ENCODE assay signal across 21 mouse cellular contexts in genomic region chr6:42326509-42326908, GRCm38 (mm10). TPM values are rescaled to one million over a fixed set of nuclear protein-coding genes. Genes with fewer than 3 reads are reported as not detected.
"Had no signal": no experiment of that assay in that cellular context is flagged by ENCODE, and none has a peak within 500 bp of the region (broad histone marks: within the 10 kb centered on the region; RNA-seq: fewer than 3 reads in every experiment).

No protein-coding gene starts in this region.

- H3K9ac ChIP-seq: lung, embryonic 14.5 days; midbrain, embryonic 12.5 days; neural tube, embryonic 13.5 days; neural tube, embryonic 15.5 days had no signal

- DNase-seq: lung, adult 18-20 months; lung, embryonic 14.5 days; lung, postnatal 10 days; lung, postnatal 4 days; midbrain, embryonic 14.5 days; retina, postnatal 1 day; right cerebral cortex, adult 18-20 months; right cerebral cortex, postnatal 25 days; right cerebral cortex, postnatal 4 days; spleen, adult 18-20 months; thymus, adult 18-20 months; thymus, postnatal 14 days; thymus, postnatal 36 days had no signal

- H3K27ac ChIP-seq: midbrain, embryonic 10.5 days; midbrain, embryonic 12.5 days; neural tube, embryonic 13.5 days; neural tube, embryonic 15.5 days had no signal

- H3K4me3 ChIP-seq: megakaryocyte, embryonic 14.5 days; midbrain, embryonic 12.5 days; myocyte; neural tube, embryonic 13.5 days; neural tube, embryonic 15.5 days had no signal

- ATAC-seq: midbrain, embryonic 16.5 days had no signal

- H3K36me3 ChIP-seq: midbrain, embryonic 12.5 days; neural tube, embryonic 13.5 days; neural tube, embryonic 15.5 days had no signal

- H3K9me3 ChIP-seq: megakaryocyte, embryonic 14.5 days; midbrain, embryonic 10.5 days; midbrain, embryonic 12.5 days; neural tube, embryonic 13.5 days; neural tube, embryonic 15.5 days had no signal

- H3K27me3 ChIP-seq: neural tube, embryonic 13.5 days; neural tube, embryonic 15.5 days had no signal

RNA-seq across cellular contexts. Expression of gene Clcn1, which starts 40.0 kb away (rescaled TPM):
- polyA plus RNA-seq: lung, embryonic 14.5 days; stomach, embryonic 14.5 days had no signal
